Mouse (Mus musculus) thymus, adult 2 months (tissue): ENCODE results near the gene Selp. TPM values are rescaled to one million over a fixed set of nuclear protein-coding genes. Genes with fewer than 3 reads are reported as not detected.

Source experiments
- DNase-seq: peaks from one replicate; pipeline ENCODE4 v3.0.0; 2021
- H3K27ac ChIP-seq: fragments of 200-500 bp; 2 replicates; pipeline ENCODE4 v1.5.1; 2012; ENCODE audit warnings: low read length, control low read depth; ENCODE audit not compliant: control insufficient read depth, insufficient read depth
- H3K27me3 ChIP-seq: fragments of 200-500 bp; 2 replicates; pipeline ENCODE4 v1.6.1; 2012; ENCODE audit warnings: mild to moderate bottlenecking, low read length, moderate library complexity, mixed read lengths; ENCODE audit not compliant: control insufficient read depth, insufficient read depth
- H3K36me3 ChIP-seq: fragments of 200-500 bp; 2 replicates; pipeline ENCODE4 v1.6.1; 2012; ENCODE audit warnings: mild to moderate bottlenecking, low read length, moderate library complexity; ENCODE audit not compliant: control insufficient read depth, insufficient read depth
- H3K4me1 ChIP-seq: fragments of 200-500 bp; replicated peaks from 2 replicates; pipeline ENCODE4 v1.6.1; 2012; ENCODE audit warnings: low read length; ENCODE audit not compliant: control insufficient read depth, insufficient read depth
- H3K4me3 ChIP-seq: fragments of 200-500 bp; 2 replicates; pipeline ENCODE4 v1.5.1; 2012; ENCODE audit warnings: mild to moderate bottlenecking, low read length, control low read depth, moderate library complexity; ENCODE audit not compliant: control insufficient read depth, insufficient read depth
- CTCF ChIP-seq: fragments of 200-500 bp; IDR thresholded peaks from 2 replicates; pipeline ENCODE4 v1.5.1; 2012; ENCODE audit warnings: mild to moderate bottlenecking, control low read depth, low read length, moderate library complexity, borderline replicate concordance; ENCODE audit not compliant: control insufficient read depth, poor library complexity, insufficient read depth; ENCODE audit errors: extremely low read depth
- POLR2A ChIP-seq: fragments of 200-500 bp; IDR thresholded peaks from 2 replicates; pipeline ENCODE4 v1.6.1; 2012; ENCODE audit warnings: mild to moderate bottlenecking, low read length, control low read depth, moderate library complexity; ENCODE audit not compliant: control insufficient read depth, poor library complexity, insufficient read depth; ENCODE audit errors: extremely low read depth
- WGBS: fragments of 180-500 bp; shearing (Covaris S2); methylation state at CpG from one replicate; pipeline ENCODE4 v1.1.7; 2018; 5-methylcytosine and 5-hydroxymethylcytosine counted together
- polyA plus RNA-seq: library from polyadenylated mRNA; depleted of rRNA; stranded (reverse); fragments of >200 nt; gene quantifications from 2 replicates; pipeline ENCODE4 v1.2.3, GENCODE M21; 2012

The Selp gene
- polyA plus RNA-seq, 1 experiment: 2.8 TPM

DNA sequence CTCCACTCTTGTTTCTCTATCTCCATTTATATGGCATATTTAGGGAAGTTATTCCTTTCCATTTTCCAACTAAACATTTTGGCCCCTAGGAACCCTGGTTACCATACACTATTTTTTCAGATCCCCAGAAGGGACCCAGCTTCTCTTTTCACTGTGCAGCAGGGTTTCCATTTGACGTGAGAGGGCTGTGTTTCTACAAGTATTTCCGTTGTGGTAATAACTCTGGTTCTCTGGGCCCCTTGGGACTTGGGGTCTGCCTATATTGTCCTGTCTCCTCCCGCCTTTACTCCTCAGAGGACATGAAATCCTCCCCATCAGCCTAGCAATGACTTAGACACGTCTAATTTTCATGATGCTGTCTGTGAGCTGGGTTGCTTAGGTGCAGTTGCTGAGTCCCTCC lies 24.4 kb downstream of the Selp start:
- no peak for TF ChIP-seq CTCF
- TF ChIP-seq POLR2A: no peak
- Histone ChIP-seq H3K27ac (no peak overlapping the region), H3K4me3 (no peak overlapping the region), H3K27me3 (no peaks in the 10 kb centered on the region), H3K36me3 (no peaks in the 10 kb centered on the region), H3K4me1 (peaks cover 22% of the 10 kb centered on the region)
- WGBS: 72% methylated on average over 4 of the region's 4 CpGs
- DNase-seq: no peak

DNA sequence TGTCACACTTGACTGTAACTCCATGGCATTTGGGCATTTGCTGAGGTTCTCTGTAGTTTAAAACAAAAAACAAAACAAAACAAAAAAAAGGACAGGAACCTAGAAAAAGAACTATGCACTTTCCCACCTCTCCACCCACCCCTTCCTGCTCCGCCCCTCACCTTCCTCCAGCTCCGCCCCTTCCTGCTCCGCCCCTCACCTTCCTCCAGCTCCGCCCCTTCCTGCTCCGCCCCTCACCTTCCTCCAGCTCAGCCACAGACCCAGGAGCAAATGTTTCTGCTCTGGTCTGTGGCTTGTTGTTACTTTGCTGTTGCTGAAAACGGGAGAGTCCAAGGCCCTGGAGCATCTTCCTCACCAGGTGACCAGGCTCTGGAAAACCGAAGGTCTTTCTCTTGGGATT lies 34.0 kb downstream of the Selp start:
- Histone ChIP-seq H3K27me3 (no peaks in the 10 kb centered on the region), H3K27ac (no peak overlapping the region), H3K36me3 (no peaks in the 10 kb centered on the region), H3K4me3 (no peak overlapping the region), H3K4me1 (peaks cover 3% of the 10 kb centered on the region; the same call in 1 of the 2 replicates)
- no peak for TF ChIP-seq CTCF
- no peak for TF ChIP-seq POLR2A
- DNase-seq: peak; percentile 35
- WGBS: 79% methylated on average over 7 of the region's 7 CpGs

DNA sequence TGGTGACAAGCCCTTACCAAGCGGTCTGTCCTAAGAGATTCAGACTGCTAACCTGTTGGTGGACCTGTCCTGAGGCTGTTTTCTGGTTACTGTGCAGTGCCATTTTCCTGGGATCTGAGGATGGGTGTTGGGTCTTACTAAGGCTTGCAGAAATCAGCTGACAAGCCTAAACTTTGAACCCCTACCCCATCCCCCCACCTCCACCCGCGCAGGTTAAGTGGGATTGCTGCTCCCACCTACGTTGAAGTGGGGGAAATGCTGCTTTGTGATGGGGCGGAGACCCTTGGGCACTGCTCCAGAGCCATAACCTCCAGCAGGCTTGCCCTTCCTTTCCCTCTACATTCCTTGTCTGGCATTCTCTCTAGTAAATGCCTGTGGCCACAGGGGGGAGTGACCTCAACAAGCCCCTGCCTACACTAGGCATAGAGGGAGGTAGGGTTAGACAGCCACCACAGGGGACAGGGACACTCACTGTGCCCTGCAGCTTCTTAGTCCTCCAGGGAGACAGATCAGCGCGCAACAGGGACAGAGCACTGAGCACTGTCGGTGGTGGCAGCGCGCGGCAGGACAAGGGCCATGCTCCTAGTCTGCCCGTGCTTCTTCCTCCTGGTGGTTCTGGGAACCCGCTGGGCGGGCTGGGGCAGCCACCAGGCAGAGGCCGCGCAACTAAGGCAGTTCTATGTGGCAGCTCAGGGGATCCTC lies 36.5 kb downstream of the Selp start, which contains the start of gene F5:
Gene F5 (plus strand): TSS at position 452 of the 702 bp plus-strand sequence.
- WGBS: 60% methylated on average over 16 of the region's 16 CpGs
- Histone ChIP-seq H3K4me3 (no peak within 1 kb of the TSS), H3K36me3 (no peaks in the 10 kb centered on the region), H3K27me3 (no peaks in the 10 kb centered on the region), H3K27ac (no peak within 1 kb of the TSS), H3K4me1 (peaks cover 3% of the 10 kb centered on the region; the same call in 1 of the 2 replicates)
- no peak for DNase-seq
- TF ChIP-seq CTCF (no peak), POLR2A (no peak)

DNA sequence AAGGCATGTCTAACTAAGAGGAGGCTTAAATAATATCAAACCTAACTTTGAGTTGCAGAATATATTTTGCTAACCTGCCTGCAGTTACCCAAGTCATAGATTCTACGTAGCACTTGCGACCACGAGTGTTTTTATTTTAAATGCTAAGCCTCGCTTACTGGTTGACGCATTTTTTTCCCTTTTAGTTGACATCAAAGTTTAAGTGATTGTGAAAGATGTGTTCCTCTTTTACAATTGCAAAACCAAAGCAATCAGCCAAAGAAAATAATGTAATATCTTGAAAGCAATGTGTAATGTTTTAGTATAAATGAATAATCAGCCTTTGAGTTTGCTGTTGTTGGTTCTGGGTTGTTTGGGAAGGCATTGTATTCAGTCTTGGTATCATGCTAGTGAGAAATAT lies 37.8 kb downstream of the Selp start:
- no peak overlapping the region for H3K4me3 ChIP-seq
- no peaks in the 10 kb centered on the region for H3K36me3 ChIP-seq
- no peak for DNase-seq
- peaks cover 3% of the 10 kb centered on the region; the same call in 1 of the 2 replicates for H3K4me1 ChIP-seq
- no peak overlapping the region for H3K27ac ChIP-seq
- H3K27me3 ChIP-seq: no peaks in the 10 kb centered on the region
- WGBS: 75% methylated on average over 5 of the region's 5 CpGs
- TF ChIP-seq POLR2A (no peak), CTCF (no peak)

DNA sequence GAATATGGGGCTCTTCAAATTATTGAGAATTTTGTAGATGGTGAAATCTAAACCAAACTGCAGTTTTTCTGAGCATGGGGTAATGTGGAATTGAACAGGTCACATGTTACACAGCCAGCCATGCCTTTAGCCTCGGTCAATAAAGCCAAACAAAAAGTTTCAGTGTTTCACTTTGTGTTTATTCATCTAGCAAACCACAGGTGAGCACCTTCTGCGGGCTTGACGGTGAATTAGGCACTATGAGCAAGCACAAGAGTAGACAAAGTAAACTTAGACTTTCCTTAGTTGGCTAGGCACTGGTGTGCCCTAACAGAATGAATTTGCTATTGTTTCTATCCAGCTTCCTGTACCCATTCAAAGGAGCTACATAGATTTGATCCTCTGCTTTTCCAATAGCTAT lies 39.9 kb downstream of the Selp start:
- H3K27ac ChIP-seq: no peak overlapping the region
- no peak for DNase-seq
- no peak overlapping the region for H3K4me3 ChIP-seq
- H3K27me3 ChIP-seq: no peaks in the 10 kb centered on the region
- TF ChIP-seq POLR2A (no peak), CTCF (no peak)
- no peaks in the 10 kb centered on the region for H3K36me3 ChIP-seq
- H3K4me1 ChIP-seq: no peaks in the 10 kb centered on the region
- WGBS: 93% methylated on average over 3 of the region's 3 CpGs

DNA sequence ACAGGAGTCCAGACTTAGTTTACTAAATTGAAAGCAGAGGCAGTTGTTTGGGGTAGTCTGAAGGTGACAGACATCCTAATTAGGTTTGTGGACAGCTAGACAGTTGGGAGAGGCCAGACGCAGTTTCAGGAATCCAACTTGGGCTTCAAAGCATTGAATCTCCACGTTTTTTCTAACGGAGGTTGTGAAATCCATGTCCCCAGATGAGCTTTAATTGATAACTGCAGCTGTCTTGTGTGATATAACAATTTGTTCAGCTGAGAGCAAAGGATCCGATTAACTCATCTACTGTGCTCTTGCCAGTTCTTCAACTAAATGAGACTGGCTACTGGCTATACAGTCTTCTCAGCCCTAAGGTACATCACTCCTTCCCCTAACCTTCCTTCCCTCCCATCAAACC lies 43.5 kb downstream of the Selp start:
- no peak for DNase-seq
- no peak for TF ChIP-seq CTCF
- TF ChIP-seq POLR2A: no peak
- 88% methylated on average over 4 of the region's 4 CpGs for whole genome bisulfite sequencing
- H3K4me1 ChIP-seq: no peaks in the 10 kb centered on the region
- no peaks in the 10 kb centered on the region for H3K27me3 ChIP-seq
- H3K27ac ChIP-seq: no peak overlapping the region
- no peaks in the 10 kb centered on the region for H3K36me3 ChIP-seq
- no peak overlapping the region for H3K4me3 ChIP-seq
